In the genomic region with DNA sequence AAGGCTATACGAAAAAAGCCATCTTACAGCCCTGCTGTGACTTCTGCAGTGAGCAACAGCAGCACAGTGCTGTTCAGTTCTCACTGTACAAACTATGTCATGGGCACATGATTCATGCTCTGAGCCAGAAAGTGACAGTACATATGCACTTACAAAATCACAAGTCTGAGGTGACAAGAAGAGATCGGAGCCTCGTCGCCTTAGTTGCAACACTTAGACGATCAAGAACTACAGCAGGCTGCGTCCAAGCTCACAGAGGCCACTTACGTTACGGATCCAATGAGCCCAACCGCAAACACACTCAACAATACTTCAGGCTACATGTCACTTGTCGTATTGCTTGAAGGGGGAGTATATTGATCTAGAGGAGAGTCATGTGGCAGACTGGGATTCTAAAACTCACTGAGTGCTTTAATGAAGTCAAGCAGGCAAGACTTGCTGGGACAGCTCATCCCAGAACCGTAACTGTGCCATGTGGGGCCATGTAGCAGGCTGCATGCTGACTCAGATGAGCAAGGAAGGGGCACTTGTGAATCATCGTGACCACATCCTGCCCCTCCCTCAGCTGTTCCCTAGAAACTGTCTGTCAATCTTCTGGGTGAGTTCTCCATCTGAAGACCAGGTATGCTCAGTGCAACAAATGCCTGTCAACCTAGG, we compare ENCODE assay signal across 11 mouse cellular contexts. TPM values are rescaled to one million over a fixed set of nuclear protein-coding genes. Genes with fewer than 3 reads are reported as not detected.
DNase-seq lines count a peak whose midpoint lies in the region; ATAC-seq and TF ChIP-seq lines count a peak whose summit lies in the region.
"Had no signal": no experiment of that assay in that cellular context is flagged by ENCODE, and none has a peak within 500 bp of the region (broad histone marks: within the 10 kb centered on the region; RNA-seq: fewer than 3 reads in every experiment).

No protein-coding gene starts in this region.

- no peak overlapping the region for H3K4me3 ChIP-seq in liver, adult 2 months (ENCODE audit: insufficient read depth, low read depth, low read length)
- H3K4me3 ChIP-seq in intestine, embryonic 15.5 days (replicated peaks), result no peak overlapping the region
- H3K4me3 ChIP-seq: embryonic facial prominence, embryonic 13.5 days; liver, embryonic 15.5 days had no signal

- DNase-seq in frontal cortex, postnatal 14 days (ENCODE audit: low spot score in 2 of 2), result no peak
- DNase-seq in T-cell, adult 2 months (ENCODE audit: low spot score), result peak; percentile 43
- DNase-seq in liver, adult 2 months (ENCODE audit: extremely low read depth, low read depth, low spot score), result peak; percentile 6
- DNase-seq in skeletal muscle tissue, adult 2 months (ENCODE audit: low read depth, low spot score), result peak; percentile 3
- DNase-seq in embryo, embryonic 9.5 days (ENCODE audit: extremely low spot score), result no peak
- no peak for DNase-seq in kidney, adult 11 months
- DNase-seq: heart, postnatal 4 days had no signal

- no peaks in the 10 kb centered on the region for H3K9me3 ChIP-seq in intestine, embryonic 15.5 days
- H3K9me3 ChIP-seq: embryonic facial prominence, embryonic 13.5 days; liver, embryonic 15.5 days had no signal

- no peak overlapping the region for H3K27ac ChIP-seq in liver, adult 2 months (replicated peaks; ENCODE audit: insufficient read depth, low read depth, low read length)
- H3K27ac ChIP-seq in intestine, embryonic 15.5 days, result no peak overlapping the region
- H3K27ac ChIP-seq: embryonic facial prominence, embryonic 13.5 days; liver, embryonic 15.5 days had no signal

- peak; percentile 41; the same call in 1 of the 2 replicates for ATAC-seq in frontal cortex, adult (ENCODE audit: low TSS enrichment)
- ATAC-seq in intestine, embryonic 15.5 days, result no peak

- 85% methylated on average over 12 of the region's 12 CpGs for WGBS in liver, adult 2 months
- WGBS in intestine, embryonic 15.5 days, result 84% methylated on average over 12 of the region's 12 CpGs

- H3K9ac ChIP-seq in liver, adult 2 months (ENCODE audit: low read depth, low read length), result no peak overlapping the region
- H3K9ac ChIP-seq in intestine, embryonic 15.5 days, result no peak overlapping the region
- H3K9ac ChIP-seq: embryonic facial prominence, embryonic 13.5 days; liver, embryonic 15.5 days had no signal

- no peak for TF ChIP-seq POLR2A in liver, adult 2 months (IDR thresholded peaks at IDR 0.05; ENCODE audit: extremely low read depth, insufficient read depth, low read length)

- no peak overlapping the region for H3K4me2 ChIP-seq in intestine, embryonic 15.5 days (replicated peaks)
- H3K4me2 ChIP-seq: embryonic facial prominence, embryonic 13.5 days; liver, embryonic 15.5 days had no signal

- no peaks in the 10 kb centered on the region for H3K36me3 ChIP-seq in liver, adult 2 months (ENCODE audit: control insufficient read depth, insufficient read depth, low read length)
- H3K36me3 ChIP-seq in intestine, embryonic 15.5 days, result no peaks in the 10 kb centered on the region
- H3K36me3 ChIP-seq: embryonic facial prominence, embryonic 13.5 days; liver, embryonic 15.5 days had no signal

- no peak for TF ChIP-seq CTCF in liver, adult 2 months (IDR thresholded peaks at IDR 0.05; ENCODE audit: low read depth, low read length)

- no peaks in the 10 kb centered on the region for H3K27me3 ChIP-seq in liver, adult 2 months (ENCODE audit: control insufficient read depth, insufficient read depth, low read length)
- H3K27me3 ChIP-seq in intestine, embryonic 15.5 days (replicated peaks), result no peaks in the 10 kb centered on the region
- H3K27me3 ChIP-seq: embryonic facial prominence, embryonic 13.5 days; liver, embryonic 15.5 days had no signal

- no peaks in the 10 kb centered on the region for H3K79me2 ChIP-seq in liver, adult 2 months (ENCODE audit: control insufficient read depth, insufficient read depth, low read length)

- H3K4me1 ChIP-seq in liver, adult 2 months (ENCODE audit: control insufficient read depth, insufficient read depth, low read length), result no peaks in the 10 kb centered on the region; the same call in 1 of the 2 replicates
- H3K4me1 ChIP-seq in intestine, embryonic 15.5 days (replicated peaks), result no peaks in the 10 kb centered on the region
- H3K4me1 ChIP-seq: embryonic facial prominence, embryonic 13.5 days; liver, embryonic 15.5 days had no signal

RNA-seq across cellular contexts. Expression of a gene that starts 40.4 kb away (rescaled TPM):
- 9.1 and 9.9 TPM in 2 replicates for total RNA-seq in liver, adult 2 months (2014; rRNA removed)
- 4.6 and 6.1 TPM in 2 replicates for polyA plus RNA-seq in liver, adult 2 months (2012; rRNA removed)
- polyA plus RNA-seq in intestine, embryonic 15.5 days (2015; fragmentation: Nextera tagmentation; extraction: Ambion mirVana), result 30.1 and 32.6 TPM in 2 replicates

Comparison
In these comparisons a context has a peak if more than half of its experiments do, and no peak if none do; other contexts are left out.
1. DNase-seq: peak in T-cell, adult 2 months (single experiment), liver, adult 2 months (single experiment) and skeletal muscle tissue, adult 2 months (single experiment); none in frontal cortex, postnatal 14 days (0 of 2), embryo, embryonic 9.5 days (single experiment) and kidney, adult 11 months (single experiment).